15 mouse cellular contexts compared by ENCODE assay signal in genomic region chrX:142517205-142517604, GRCm38 (mm10).
"Had no signal": no experiment of that assay in that cellular context is flagged by ENCODE, and none has a peak within 500 bp of the region (broad histone marks: within the 10 kb centered on the region; RNA-seq: fewer than 3 reads in every experiment).

No protein-coding gene starts in this region.

- H3K4me1 ChIP-seq: megakaryocyte, embryonic 14.5 days; midbrain, embryonic 13.5 days; midbrain, embryonic 15.5 days; neural tube, embryonic 12.5 days; stomach, embryonic 15.5 days had no signal

- H3K4me3 ChIP-seq: megakaryocyte, embryonic 14.5 days; midbrain, embryonic 13.5 days; midbrain, embryonic 15.5 days; neural tube, embryonic 12.5 days; stomach, embryonic 15.5 days had no signal

- H3K27me3 ChIP-seq: midbrain, embryonic 15.5 days; neural tube, embryonic 12.5 days; stomach, embryonic 15.5 days had no signal

- H3K9me3 ChIP-seq: megakaryocyte, embryonic 14.5 days; midbrain, embryonic 13.5 days; midbrain, embryonic 15.5 days; neural tube, embryonic 12.5 days; stomach, embryonic 15.5 days had no signal

- ATAC-seq: midbrain, embryonic 13.5 days; midbrain, embryonic 15.5 days had no signal

- DNase-seq: lung, adult 18-20 months; lung, embryonic 14.5 days; lung, postnatal 14 days; lung, postnatal 4 days; right cerebral cortex, postnatal 14 days; thymus, adult 2 months; thymus, postnatal 25 days; thymus, postnatal 4 days had no signal

- H3K4me2 ChIP-seq: lung, embryonic 14.5 days; midbrain, embryonic 11.5 days; midbrain, embryonic 13.5 days; midbrain, embryonic 15.5 days; neural tube, embryonic 12.5 days; stomach, embryonic 15.5 days had no signal

- H3K9ac ChIP-seq: lung, embryonic 14.5 days; midbrain, embryonic 13.5 days; midbrain, embryonic 15.5 days; neural tube, embryonic 12.5 days; stomach, embryonic 15.5 days had no signal

- H3K27ac ChIP-seq: midbrain, embryonic 13.5 days; midbrain, embryonic 15.5 days; neural tube, embryonic 12.5 days; stomach, embryonic 15.5 days; stomach, postnatal 0 days had no signal

- H3K36me3 ChIP-seq: midbrain, embryonic 13.5 days; midbrain, embryonic 15.5 days; neural tube, embryonic 12.5 days; stomach, embryonic 15.5 days had no signal
